Mouse (Mus musculus): ENCODE measurements at regions not wholly inside any gene's neighbourhood (a gene's known extent, or its start where the extent isn't known, plus 50 kb on each side); places are given as distances from the start of the nearest gene placed in this dataset.

- Histone ChIP-seq H3K9ac (no peak overlapping the region), H3K9me3 (ENCODE audit: low read length) (no peaks in the 10 kb centered on the region), H3K27me3 (ENCODE audit: insufficient read depth, low read length) (no peaks in the 10 kb centered on the region), H3K36me3 (ENCODE audit: insufficient read depth) (no peaks in the 10 kb centered on the region), H3K4me3 (ENCODE audit: low read depth, low read length) (no peak overlapping the region), H3K27ac (ENCODE audit: low read depth, low read length) (no peak overlapping the region), H3K4me2 (ENCODE audit: low read depth) (no peak overlapping the region), H3K4me1 (ENCODE audit: insufficient read depth) (no peaks in the 10 kb centered on the region)
- ATAC-seq: no peak
- DNase-seq: peak; percentile 5
- TF ChIP-seq CTCF (IDR thresholded peaks at IDR 0.05; ENCODE audit: low read depth): no peak
- WGBS: 60% methylated on average over 6 of the region's 6 CpGs
Observed at GRCm38 (mm10) chr3:113811790-113812189, 181.8 kb upstream of the Rnpc3 start.

- Histone ChIP-seq H3K4me1 (ENCODE audit: insufficient read depth) (no peaks in the 10 kb centered on the region), H3K4me2 (ENCODE audit: low read depth) (no peak overlapping the region), H3K4me3 (ENCODE audit: low read depth, low read length) (no peak overlapping the region), H3K9me3 (ENCODE audit: low read length) (no peaks in the 10 kb centered on the region), H3K9ac (no peak overlapping the region), H3K36me3 (ENCODE audit: insufficient read depth) (no peaks in the 10 kb centered on the region), H3K27me3 (ENCODE audit: insufficient read depth, low read length) (no peaks in the 10 kb centered on the region), H3K27ac (ENCODE audit: low read depth, low read length) (no peak overlapping the region)
- ATAC-seq: no peak
- TF ChIP-seq CTCF (IDR thresholded peaks at IDR 0.05; ENCODE audit: low read depth): no peak
- WGBS: 61% methylated on average over 1 of the region's 1 CpGs
- DNase-seq: no peak
Observed at GRCm38 (mm10) chr3:113859421-113859820, 170.9 kb upstream of the Col11a1 start.

GRCm38 (mm10) chr3:113860005-113860404 is 170.3 kb upstream of the Col11a1 start:
- Histone ChIP-seq H3K4me1 (ENCODE audit: insufficient read depth) (no peaks in the 10 kb centered on the region), H3K4me3 (ENCODE audit: low read depth, low read length) (no peak overlapping the region), H3K4me2 (ENCODE audit: low read depth) (no peak overlapping the region), H3K36me3 (ENCODE audit: insufficient read depth) (no peaks in the 10 kb centered on the region), H3K9me3 (ENCODE audit: low read length) (no peaks in the 10 kb centered on the region), H3K27ac (ENCODE audit: low read depth, low read length) (no peak overlapping the region), H3K9ac (no peak overlapping the region), H3K27me3 (ENCODE audit: insufficient read depth, low read length) (no peaks in the 10 kb centered on the region)
- DNase-seq: no peak
- WGBS: 81% methylated on average over 5 of the region's 5 CpGs
- ATAC-seq: no peak
- no peak for TF ChIP-seq CTCF (IDR thresholded peaks at IDR 0.05; ENCODE audit: low read depth)

GRCm38 (mm10) chr3:113860426-113860825 is 169.9 kb upstream of the Col11a1 start:
- TF ChIP-seq CTCF (IDR thresholded peaks at IDR 0.05; ENCODE audit: low read depth): no peak
- Histone ChIP-seq H3K4me2 (ENCODE audit: low read depth) (no peak overlapping the region), H3K4me3 (ENCODE audit: low read depth, low read length) (no peak overlapping the region), H3K27ac (ENCODE audit: low read depth, low read length) (no peak overlapping the region), H3K36me3 (ENCODE audit: insufficient read depth) (no peaks in the 10 kb centered on the region), H3K27me3 (ENCODE audit: insufficient read depth, low read length) (no peaks in the 10 kb centered on the region), H3K9ac (no peak overlapping the region), H3K4me1 (ENCODE audit: insufficient read depth) (no peaks in the 10 kb centered on the region), H3K9me3 (ENCODE audit: low read length) (no peaks in the 10 kb centered on the region)
- DNase-seq: no peak
- no peak for ATAC-seq

- H3K4me1 ChIP-seq (ENCODE audit: insufficient read depth): no peaks in the 10 kb centered on the region
- no peak overlapping the region for H3K9ac ChIP-seq
- no peaks in the 10 kb centered on the region for H3K27me3 ChIP-seq (ENCODE audit: insufficient read depth, low read length)
- H3K36me3 ChIP-seq (ENCODE audit: insufficient read depth): no peaks in the 10 kb centered on the region
- no peak overlapping the region for H3K4me2 ChIP-seq (ENCODE audit: low read depth)
- no peak for TF ChIP-seq CTCF (IDR thresholded peaks at IDR 0.05; ENCODE audit: low read depth)
- DNase-seq (no peak), ATAC-seq (no peak)
- 74% methylated on average over 4 of the region's 4 CpGs for WGBS
- no peaks in the 10 kb centered on the region for H3K9me3 ChIP-seq (ENCODE audit: low read length)
- no peak overlapping the region for H3K4me3 ChIP-seq (ENCODE audit: low read depth, low read length)
- no peak overlapping the region for H3K27ac ChIP-seq (ENCODE audit: low read depth, low read length)
Observed at GRCm38 (mm10) chr3:113873226-113873625, 157.1 kb upstream of the Col11a1 start.

- Histone ChIP-seq H3K4me3 (ENCODE audit: low read depth, low read length) (no peak overlapping the region), H3K27ac (ENCODE audit: low read depth, low read length) (no peak overlapping the region), H3K9me3 (ENCODE audit: low read length) (no peaks in the 10 kb centered on the region), H3K27me3 (ENCODE audit: insufficient read depth, low read length) (no peaks in the 10 kb centered on the region), H3K36me3 (ENCODE audit: insufficient read depth) (no peaks in the 10 kb centered on the region), H3K4me1 (ENCODE audit: insufficient read depth) (no peaks in the 10 kb centered on the region), H3K4me2 (ENCODE audit: low read depth) (no peak overlapping the region), H3K9ac (no peak overlapping the region)
- ATAC-seq (no peak), DNase-seq (no peak)
- 66% methylated on average over 1 of the region's 1 CpGs for WGBS
- no peak for TF ChIP-seq CTCF (IDR thresholded peaks at IDR 0.05; ENCODE audit: low read depth)
Observed at GRCm38 (mm10) chr3:113905162-113905561, 125.2 kb upstream of the Col11a1 start.

- no peaks in the 10 kb centered on the region for H3K9me3 ChIP-seq (ENCODE audit: low read length)
- ATAC-seq: peak; percentile 91
- no peaks in the 10 kb centered on the region for H3K27me3 ChIP-seq (ENCODE audit: insufficient read depth, low read length)
- DNase-seq: peak; percentile 70
- no peak overlapping the region for H3K4me3 ChIP-seq (ENCODE audit: low read depth, low read length)
- no peak for TF ChIP-seq CTCF (IDR thresholded peaks at IDR 0.05; ENCODE audit: low read depth)
- H3K36me3 ChIP-seq (ENCODE audit: insufficient read depth): no peaks in the 10 kb centered on the region
- 72% methylated on average over 2 of the region's 2 CpGs for WGBS
- no peak overlapping the region for H3K27ac ChIP-seq (ENCODE audit: low read depth, low read length)
- no peak overlapping the region for H3K9ac ChIP-seq
- H3K4me2 ChIP-seq (ENCODE audit: low read depth): no peak overlapping the region
- no peaks in the 10 kb centered on the region for H3K4me1 ChIP-seq (ENCODE audit: insufficient read depth)
Observed at GRCm38 (mm10) chr3:113919350-113920179, 110.8 kb upstream of the Col11a1 start.
